Mouse (Mus musculus): ENCODE results near the gene Gpr149. TPM values are rescaled to one million over a fixed set of nuclear protein-coding genes. Genes with fewer than 3 reads are reported as not detected.
A peak's percentile ranks its signal among the peaks of the same experiment; 100 is the strongest.

Gene Gpr149
- polyA plus RNA-seq (2014; fragmentation: Nextera tagmentation; extraction: Ambion mirVana), result 0.05 TPM in 1 of 2 replicates, not detected in the other

DNA sequence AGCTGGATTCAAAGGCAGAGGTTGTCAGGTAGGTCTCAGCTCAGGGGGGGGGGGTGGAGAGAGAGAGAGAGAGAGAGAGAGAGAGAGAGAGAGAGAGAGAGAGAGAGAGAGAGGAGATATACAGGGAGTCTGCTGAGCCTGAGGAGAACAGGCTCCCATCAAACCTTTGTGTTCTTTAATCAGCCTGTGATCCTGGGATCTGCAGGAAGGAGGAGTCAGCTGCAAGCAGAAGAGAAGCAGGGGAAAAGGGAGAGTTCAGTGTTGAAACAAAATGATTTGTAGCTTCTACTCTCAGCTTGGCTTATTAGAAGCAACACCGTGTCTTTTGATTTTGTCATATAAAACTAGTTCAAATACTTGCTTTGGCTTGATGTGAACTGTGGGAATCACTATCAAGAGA is at the start of gene Gpr149:
Gene Gpr149 (minus strand): TSS at position 168 of the 400 bp plus-strand sequence.
- no peaks in the 10 kb centered on the region for H3K4me1 ChIP-seq (ENCODE audit: insufficient read depth)
- ATAC-seq (ENCODE audit: insufficient read depth) (no peak), DNase-seq (no peak)
- no peak within 1 kb of the TSS for H3K27ac ChIP-seq (ENCODE audit: low read depth)
- no peak for TF ChIP-seq CTCF (IDR thresholded peaks at IDR 0.05; ENCODE audit: low read depth)
- no peaks in the 10 kb centered on the region for H3K9me3 ChIP-seq (ENCODE audit: low read depth, low read length)
- H3K9ac ChIP-seq, result no peak within 1 kb of the TSS; the same call in 1 of the 2 replicates
- H3K4me3 ChIP-seq (ENCODE audit: low read depth, low read length), result no peak within 1 kb of the TSS
- no peaks in the 10 kb centered on the region for H3K36me3 ChIP-seq (ENCODE audit: insufficient read depth)
- peak within 1 kb of the TSS; percentile 62 for H3K4me2 ChIP-seq
- WGBS, result 46% methylated on average over 1 of the region's 1 CpGs
- peaks cover 10% of the 10 kb centered on the region; the same call in 1 of the 2 replicates for H3K27me3 ChIP-seq (ENCODE audit: insufficient read depth, low read length)

DNA sequence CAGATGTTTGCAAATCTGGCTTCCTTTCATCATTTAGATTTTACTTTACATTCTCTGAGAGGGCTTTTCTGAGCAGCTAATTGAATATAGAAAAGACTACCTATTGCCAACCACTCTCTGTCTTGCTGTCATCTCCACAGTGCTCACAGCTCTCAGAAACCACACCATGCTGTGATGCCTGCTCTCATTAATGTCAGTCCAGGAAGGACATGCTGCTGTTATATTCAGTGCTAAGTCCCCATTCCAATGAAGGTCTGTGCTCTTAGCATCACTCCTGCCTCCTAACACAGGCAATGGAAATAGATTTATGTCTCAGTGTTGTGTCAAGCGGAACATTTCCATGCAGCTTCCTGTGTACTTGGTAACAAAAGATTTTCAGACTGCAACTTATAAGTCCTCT is 45.6 kb upstream of the Gpr149 start:
- Histone ChIP-seq H3K36me3 (ENCODE audit: insufficient read depth) (no peaks in the 10 kb centered on the region), H3K4me3 (ENCODE audit: low read depth, low read length) (no peak overlapping the region), H3K9ac (no peak overlapping the region), H3K4me2 (no peak overlapping the region), H3K9me3 (ENCODE audit: low read depth, low read length) (no peaks in the 10 kb centered on the region), H3K27ac (ENCODE audit: low read depth) (no peak overlapping the region), H3K27me3 (ENCODE audit: insufficient read depth, low read length) (no peaks in the 10 kb centered on the region), H3K4me1 (ENCODE audit: insufficient read depth) (no peaks in the 10 kb centered on the region)
- DNase-seq (no peak), ATAC-seq (ENCODE audit: insufficient read depth) (no peak)
- 84% methylated on average over 1 of the region's 1 CpGs for WGBS
- no peak for TF ChIP-seq CTCF (IDR thresholded peaks at IDR 0.05; ENCODE audit: low read depth)

DNA sequence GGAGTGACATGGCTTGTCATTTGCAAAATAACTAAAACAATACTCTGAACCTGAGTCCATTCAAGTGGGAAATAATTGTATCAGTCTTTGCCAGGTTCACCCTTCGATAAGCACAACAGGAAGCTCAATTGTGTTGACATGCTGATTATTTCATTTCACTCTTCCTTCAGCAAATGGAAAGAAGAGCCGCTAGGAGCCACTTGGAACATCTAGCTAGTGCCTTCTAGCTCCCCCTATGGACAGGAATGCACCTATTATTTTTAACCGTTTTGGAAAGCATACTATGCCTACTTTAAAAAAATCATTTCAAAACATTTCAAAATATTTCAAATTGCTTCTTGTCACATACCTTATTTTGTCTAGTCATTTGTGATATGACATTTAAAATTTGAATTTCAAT is 5.9 kb upstream of the Gpr149 start:
- Histone ChIP-seq H3K9me3 (ENCODE audit: low read depth, low read length) (no peaks in the 10 kb centered on the region), H3K27ac (ENCODE audit: low read depth) (no peak overlapping the region), H3K36me3 (ENCODE audit: insufficient read depth) (no peaks in the 10 kb centered on the region), H3K4me1 (ENCODE audit: insufficient read depth) (no peaks in the 10 kb centered on the region), H3K4me2 (no peak overlapping the region), H3K4me3 (ENCODE audit: low read depth, low read length) (no peak overlapping the region), H3K9ac (no peak overlapping the region), H3K27me3 (ENCODE audit: insufficient read depth, low read length) (no peaks in the 10 kb centered on the region)
- no peak for ATAC-seq (ENCODE audit: insufficient read depth)
- 57% methylated on average over 3 of the region's 3 CpGs for WGBS
- 0 out of 2 replicates have a peak, but pooled peaks have one; percentile 4 for TF ChIP-seq CTCF (IDR thresholded peaks at IDR 0.05; ENCODE audit: low read depth)
- no peak for DNase-seq

DNA sequence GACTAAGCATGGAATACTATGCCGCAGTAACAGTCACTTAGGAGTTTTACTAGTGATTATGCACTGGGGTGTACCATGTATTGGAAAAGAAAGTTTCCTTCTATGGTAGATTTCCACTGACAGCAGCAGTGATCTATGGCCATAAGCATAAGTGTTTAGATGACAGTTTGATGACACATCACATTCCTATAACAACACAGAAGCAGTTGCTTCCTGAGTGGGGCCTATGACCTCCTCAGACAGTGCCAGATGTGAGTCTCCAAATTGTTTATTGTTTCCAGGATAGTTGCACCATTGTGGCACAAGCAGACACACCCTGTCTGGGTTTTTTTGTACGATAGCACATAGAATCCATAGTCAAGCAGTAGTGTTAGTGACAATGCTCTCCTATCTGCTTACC is 991 bp upstream of the Gpr149 start:
- no peak for DNase-seq
- H3K36me3 ChIP-seq (ENCODE audit: insufficient read depth), result no peaks in the 10 kb centered on the region
- TF ChIP-seq CTCF (IDR thresholded peaks at IDR 0.05; ENCODE audit: low read depth), result no peak
- WGBS, result 82% methylated on average over 2 of the region's 2 CpGs
- H3K9ac ChIP-seq, result no peak overlapping the region
- no peaks in the 10 kb centered on the region for H3K4me1 ChIP-seq (ENCODE audit: insufficient read depth)
- no peaks in the 10 kb centered on the region for H3K9me3 ChIP-seq (ENCODE audit: low read depth, low read length)
- H3K27me3 ChIP-seq (ENCODE audit: insufficient read depth, low read length), result peaks cover 10% of the 10 kb centered on the region; the same call in 1 of the 2 replicates
- H3K27ac ChIP-seq (ENCODE audit: low read depth), result no peak overlapping the region
- ATAC-seq (ENCODE audit: insufficient read depth), result no peak
- no peak overlapping the region for H3K4me2 ChIP-seq
- H3K4me3 ChIP-seq (ENCODE audit: low read depth, low read length), result no peak overlapping the region

DNA sequence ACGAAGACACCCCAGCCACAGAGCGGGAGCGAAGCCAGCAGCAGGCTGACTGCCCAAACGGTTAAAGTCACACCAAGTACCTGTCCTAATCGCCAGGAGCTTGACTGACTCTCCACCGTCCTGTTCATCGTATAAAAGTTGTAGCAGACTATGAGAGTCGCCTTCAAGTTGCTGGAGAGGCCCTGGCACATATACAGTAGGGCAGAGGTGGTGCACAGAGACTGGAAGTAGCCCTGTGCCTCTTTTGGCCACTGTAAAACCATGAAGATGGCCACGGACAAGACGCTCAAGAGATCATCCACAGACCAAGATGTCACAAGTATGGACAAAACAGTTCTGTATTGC is 921 bp downstream of the Gpr149 start:
- TF ChIP-seq CTCF (IDR thresholded peaks at IDR 0.05; ENCODE audit: low read depth), result no peak
- no peak overlapping the region for H3K27ac ChIP-seq (ENCODE audit: low read depth)
- H3K36me3 ChIP-seq (ENCODE audit: insufficient read depth), result no peaks in the 10 kb centered on the region
- H3K4me3 ChIP-seq (ENCODE audit: low read depth, low read length), result peak overlapping the region; percentile 30
- WGBS, result 15% methylated on average over 10 of the region's 10 CpGs
- DNase-seq (no peak), ATAC-seq (ENCODE audit: insufficient read depth) (no peak)
- no peaks in the 10 kb centered on the region for H3K9me3 ChIP-seq (ENCODE audit: low read depth, low read length)
- peaks cover 10% of the 10 kb centered on the region; the same call in 1 of the 2 replicates for H3K27me3 ChIP-seq (ENCODE audit: insufficient read depth, low read length)
- peak overlapping the region; percentile 26; the same call in 1 of the 2 replicates for H3K9ac ChIP-seq
- H3K4me1 ChIP-seq (ENCODE audit: insufficient read depth), result no peaks in the 10 kb centered on the region
- H3K4me2 ChIP-seq, result peak overlapping the region; percentile 62

DNA sequence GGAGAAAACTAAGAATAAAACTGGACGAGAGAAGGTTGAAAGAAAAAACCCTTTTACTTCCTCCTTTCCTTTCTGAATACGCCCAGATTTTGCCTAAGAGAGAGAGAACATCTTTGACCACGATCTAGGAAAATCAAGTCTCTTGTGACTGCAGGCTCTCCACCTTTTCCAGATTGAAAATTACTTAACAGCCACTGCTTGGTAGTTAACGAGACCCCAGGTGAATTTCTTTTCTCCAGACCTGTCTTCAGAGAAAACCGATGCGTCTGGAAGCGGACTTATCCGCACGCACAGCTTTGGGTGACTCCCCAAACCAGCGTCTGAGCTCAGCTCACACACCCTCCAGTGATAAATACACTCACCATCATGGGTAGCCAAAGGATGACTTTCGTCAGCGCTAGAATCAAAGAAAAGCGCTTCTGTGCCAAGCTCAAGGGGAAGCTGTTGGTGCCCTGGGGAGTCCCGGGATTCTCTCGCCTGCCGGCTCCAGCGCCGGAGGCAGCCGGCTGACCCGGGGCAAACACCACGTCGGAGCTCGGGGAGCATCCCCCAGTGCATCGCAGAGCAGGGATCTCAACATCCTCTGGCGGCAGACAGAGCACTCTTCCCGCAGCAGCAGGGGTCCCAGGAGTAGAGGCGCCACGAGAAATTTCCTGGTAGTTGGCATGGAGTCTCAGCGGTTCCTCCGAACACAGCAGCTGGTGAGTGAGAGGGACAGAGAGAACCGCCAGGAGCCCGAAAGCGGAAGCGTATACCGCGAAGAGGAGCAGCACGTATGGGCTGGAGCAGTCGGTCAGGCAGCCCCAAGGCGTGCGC is 1.5 kb downstream of the Gpr149 start:
- Histone ChIP-seq H3K9me3 (ENCODE audit: low read depth, low read length) (no peaks in the 10 kb centered on the region), H3K4me3 (ENCODE audit: low read depth, low read length) (peak overlapping the region; percentile 30), H3K9ac (peak overlapping the region; percentile 26; the same call in 1 of the 2 replicates), H3K27ac (ENCODE audit: low read depth) (no peak overlapping the region), H3K4me1 (ENCODE audit: insufficient read depth) (no peaks in the 10 kb centered on the region), H3K27me3 (ENCODE audit: insufficient read depth, low read length) (peaks cover 10% of the 10 kb centered on the region; the same call in 1 of the 2 replicates), H3K4me2 (peak overlapping the region; percentile 62), H3K36me3 (ENCODE audit: insufficient read depth) (no peaks in the 10 kb centered on the region)
- TF ChIP-seq CTCF (IDR thresholded peaks at IDR 0.05; ENCODE audit: low read depth), result no peak
- ATAC-seq (ENCODE audit: insufficient read depth) (peak; percentile 60; the same call in 1 of the 2 replicates), DNase-seq (peak; percentile 21)
- WGBS, result 1% methylated on average over 40 of the region's 40 CpGs

DNA sequence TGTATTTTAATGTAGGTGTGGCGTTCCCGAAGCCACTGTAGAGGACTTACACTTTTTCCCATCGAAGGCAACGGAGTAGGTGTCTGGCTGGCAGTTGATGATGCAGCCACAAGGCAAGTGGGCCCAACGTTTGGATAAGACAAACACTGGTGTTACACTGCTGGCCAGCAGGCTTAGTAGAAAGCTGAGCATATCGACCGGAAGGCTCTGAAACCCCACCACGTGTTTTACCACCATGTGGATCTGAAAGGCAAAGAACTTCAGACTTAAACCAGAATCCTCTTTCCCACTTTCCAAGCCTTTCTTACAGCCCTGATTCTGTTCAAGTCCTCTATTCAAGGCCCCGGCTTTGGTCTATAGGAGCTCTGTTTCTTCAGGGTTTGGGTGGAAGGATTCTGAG is 2.5 kb downstream of the Gpr149 start:
- H3K27ac ChIP-seq (ENCODE audit: low read depth), result no peak overlapping the region
- ATAC-seq (ENCODE audit: insufficient read depth) (no peak), DNase-seq (no peak)
- TF ChIP-seq CTCF (IDR thresholded peaks at IDR 0.05; ENCODE audit: low read depth), result no peak
- no peak overlapping the region for H3K4me2 ChIP-seq
- H3K9me3 ChIP-seq (ENCODE audit: low read depth, low read length), result no peaks in the 10 kb centered on the region
- 62% methylated on average over 9 of the region's 9 CpGs for WGBS
- no peak overlapping the region for H3K9ac ChIP-seq
- H3K4me3 ChIP-seq (ENCODE audit: low read depth, low read length), result no peak overlapping the region
- H3K4me1 ChIP-seq (ENCODE audit: insufficient read depth), result no peaks in the 10 kb centered on the region
- H3K27me3 ChIP-seq (ENCODE audit: insufficient read depth, low read length), result peaks cover 10% of the 10 kb centered on the region; the same call in 1 of the 2 replicates
- H3K36me3 ChIP-seq (ENCODE audit: insufficient read depth), result no peaks in the 10 kb centered on the region

All from lung, embryonic 14.5 days (tissue).